Mouse (Mus musculus): ENCODE results near the gene Dmxl2. TPM values are rescaled to one million over a fixed set of nuclear protein-coding genes. Genes with fewer than 3 reads are reported as not detected.

The Dmxl2 gene
- total and polyA plus RNA-seq, 2 experiments from 2014 or later, result 39.7 to 129 TPM

DNA sequence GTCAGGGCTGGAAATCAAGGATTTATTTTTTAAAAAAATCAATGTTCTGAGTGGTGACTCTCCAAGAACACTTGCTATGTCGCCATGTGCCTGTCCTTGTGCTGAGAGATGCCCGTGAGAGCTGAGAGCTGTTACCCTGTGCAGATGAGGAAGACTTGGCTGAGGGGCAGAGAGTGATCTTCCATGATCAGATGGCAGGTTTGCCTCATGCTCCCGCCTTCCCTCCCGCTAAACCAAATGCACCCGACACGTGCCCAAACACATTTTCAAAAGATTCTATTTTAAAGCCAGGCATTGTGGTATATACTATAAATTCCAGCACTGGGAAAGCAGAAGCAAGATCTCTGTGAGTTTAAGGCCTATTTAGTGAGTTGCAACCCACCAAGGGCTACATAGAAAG is 29.4 kb upstream of the Dmxl2 start:
- Histone ChIP-seq H3K27me3 (ENCODE audit: insufficient read depth, low read length) (no peaks in the 10 kb centered on the region), H3K9me3 (ENCODE audit: low read length) (no peaks in the 10 kb centered on the region), H3K9ac (no peak overlapping the region), H3K36me3 (ENCODE audit: insufficient read depth) (no peaks in the 10 kb centered on the region), H3K27ac (ENCODE audit: low read depth, low read length) (0 out of 2 replicates have a peak overlapping the region, but pooled peaks have one; percentile 29), H3K4me2 (ENCODE audit: low read depth) (no peak overlapping the region), H3K4me1 (ENCODE audit: insufficient read depth) (no peaks in the 10 kb centered on the region), H3K4me3 (ENCODE audit: low read depth, low read length) (no peak overlapping the region)
- DNase-seq (no peak), ATAC-seq (0 out of 2 replicates have a peak, but pooled peaks have one; percentile 19)
- WGBS, result 81% methylated on average over 6 of the region's 6 CpGs
- no peak for TF ChIP-seq CTCF (IDR thresholded peaks at IDR 0.05; ENCODE audit: low read depth)

DNA sequence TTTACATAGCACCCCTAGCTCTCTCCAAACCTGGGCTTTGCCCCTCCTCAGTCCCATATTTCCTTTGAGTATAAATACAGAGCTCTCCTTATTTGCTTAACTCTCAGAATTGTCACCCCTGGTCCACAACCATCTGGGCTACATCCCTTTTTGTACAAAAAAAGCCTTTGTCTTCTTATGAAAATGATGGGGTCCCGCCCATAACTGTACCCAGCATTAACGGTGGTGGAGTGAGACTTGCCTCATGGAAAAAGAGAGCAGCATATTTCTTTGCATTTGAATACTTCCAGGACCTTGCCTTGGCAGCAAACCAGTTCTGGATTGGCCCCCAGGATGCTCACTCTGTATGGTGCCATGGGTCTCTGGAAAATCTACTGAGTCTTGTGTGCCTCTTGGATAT is 28.5 kb upstream of the Dmxl2 start:
- ATAC-seq (no peak), DNase-seq (no peak)
- Histone ChIP-seq H3K9me3 (ENCODE audit: low read length) (no peaks in the 10 kb centered on the region), H3K9ac (no peak overlapping the region), H3K4me3 (ENCODE audit: low read depth, low read length) (no peak overlapping the region), H3K4me1 (ENCODE audit: insufficient read depth) (no peaks in the 10 kb centered on the region), H3K36me3 (ENCODE audit: insufficient read depth) (no peaks in the 10 kb centered on the region), H3K4me2 (ENCODE audit: low read depth) (no peak overlapping the region), H3K27ac (ENCODE audit: low read depth, low read length) (no peak overlapping the region), H3K27me3 (ENCODE audit: insufficient read depth, low read length) (no peaks in the 10 kb centered on the region)
- TF ChIP-seq CTCF (IDR thresholded peaks at IDR 0.05; ENCODE audit: low read depth), result no peak
- 47% methylated on average over 2 of the region's 2 CpGs for WGBS

DNA sequence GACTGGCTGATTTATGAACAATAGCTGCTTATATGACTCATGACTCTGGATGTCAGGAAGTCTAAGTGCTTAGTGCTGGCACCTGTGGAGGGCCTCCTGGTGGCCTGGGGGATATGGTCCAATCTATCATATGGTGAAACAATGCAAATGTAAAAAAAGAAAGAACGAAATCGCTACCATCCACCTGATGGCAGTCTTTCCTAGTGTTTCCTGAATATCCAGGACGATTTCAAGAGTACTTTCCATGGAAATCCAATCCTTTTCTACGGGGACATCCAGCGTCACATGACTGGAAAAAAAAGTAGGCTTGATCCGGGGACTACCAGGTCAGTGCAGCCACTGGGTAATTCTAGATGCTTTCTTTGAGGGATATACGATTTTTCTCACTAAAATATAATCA is 26.3 kb upstream of the Dmxl2 start:
- ATAC-seq (no peak), DNase-seq (no peak)
- H3K4me2 ChIP-seq (ENCODE audit: low read depth), result no peak overlapping the region
- H3K27me3 ChIP-seq (ENCODE audit: insufficient read depth, low read length), result no peaks in the 10 kb centered on the region
- peak; percentile 52 for TF ChIP-seq CTCF (IDR thresholded peaks at IDR 0.05; ENCODE audit: low read depth)
- no peak overlapping the region for H3K9ac ChIP-seq
- H3K4me1 ChIP-seq (ENCODE audit: insufficient read depth), result no peaks in the 10 kb centered on the region
- H3K36me3 ChIP-seq (ENCODE audit: insufficient read depth), result no peaks in the 10 kb centered on the region
- H3K4me3 ChIP-seq (ENCODE audit: low read depth, low read length), result no peak overlapping the region
- H3K9me3 ChIP-seq (ENCODE audit: low read length), result no peaks in the 10 kb centered on the region
- no peak overlapping the region for H3K27ac ChIP-seq (ENCODE audit: low read depth, low read length)
- WGBS, result 72% methylated on average over 7 of the region's 7 CpGs

DNA sequence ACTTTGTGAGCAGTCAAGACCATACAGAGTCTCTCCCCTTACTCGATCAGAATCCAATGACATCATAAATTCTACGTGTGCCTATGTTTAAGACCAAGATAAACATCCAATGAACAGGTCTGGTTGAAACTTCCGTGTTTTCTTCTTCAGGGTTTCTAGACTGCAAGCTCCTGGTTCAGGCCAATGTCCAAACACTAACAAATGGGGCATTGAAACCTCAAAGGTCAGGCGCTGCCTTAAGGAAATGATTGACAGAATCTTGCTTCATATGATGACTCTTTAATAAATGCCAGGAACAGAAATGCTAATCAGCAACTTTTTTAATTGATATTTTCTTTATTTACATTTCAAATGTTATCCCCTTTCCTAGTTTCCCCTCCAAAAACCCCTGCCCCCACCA is 18.9 kb upstream of the Dmxl2 start:
- no peak overlapping the region for H3K27ac ChIP-seq (ENCODE audit: low read depth, low read length)
- ATAC-seq (no peak), DNase-seq (no peak)
- H3K27me3 ChIP-seq (ENCODE audit: insufficient read depth, low read length), result no peaks in the 10 kb centered on the region
- no peak overlapping the region for H3K4me2 ChIP-seq (ENCODE audit: low read depth)
- H3K36me3 ChIP-seq (ENCODE audit: insufficient read depth), result no peaks in the 10 kb centered on the region
- H3K9me3 ChIP-seq (ENCODE audit: low read length), result no peaks in the 10 kb centered on the region
- no peak for TF ChIP-seq CTCF (IDR thresholded peaks at IDR 0.05; ENCODE audit: low read depth)
- H3K4me3 ChIP-seq (ENCODE audit: low read depth, low read length), result no peak overlapping the region
- no peaks in the 10 kb centered on the region for H3K4me1 ChIP-seq (ENCODE audit: insufficient read depth)
- H3K9ac ChIP-seq, result no peak overlapping the region
- WGBS, result 82% methylated on average over 4 of the region's 4 CpGs

DNA sequence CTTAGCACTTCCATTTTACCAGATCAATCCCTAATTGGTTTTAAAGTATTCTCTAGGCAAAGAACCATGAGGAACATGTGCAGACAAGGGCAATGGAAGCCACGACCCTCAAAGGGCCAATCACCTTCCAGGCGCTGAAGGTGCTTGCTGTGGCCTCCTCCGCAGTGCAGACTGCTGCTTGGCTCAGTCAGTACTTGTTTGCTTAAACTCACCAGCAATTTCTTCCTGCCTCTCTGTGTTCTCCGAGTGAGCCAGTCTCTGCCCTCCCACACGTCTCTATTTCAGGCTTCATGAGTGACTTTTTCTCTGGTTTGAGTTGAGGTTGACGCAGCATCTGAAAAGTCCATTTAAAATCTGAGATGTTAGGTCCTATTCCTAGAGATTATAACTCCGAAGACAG is 17.5 kb upstream of the Dmxl2 start:
- no peaks in the 10 kb centered on the region for H3K4me1 ChIP-seq (ENCODE audit: insufficient read depth)
- 70% methylated on average over 7 of the region's 7 CpGs for WGBS
- no peak for TF ChIP-seq CTCF (IDR thresholded peaks at IDR 0.05; ENCODE audit: low read depth)
- no peaks in the 10 kb centered on the region for H3K36me3 ChIP-seq (ENCODE audit: insufficient read depth)
- H3K27ac ChIP-seq (ENCODE audit: low read depth, low read length), result no peak overlapping the region
- ATAC-seq (no peak), DNase-seq (no peak)
- H3K4me3 ChIP-seq (ENCODE audit: low read depth, low read length), result no peak overlapping the region
- no peaks in the 10 kb centered on the region for H3K27me3 ChIP-seq (ENCODE audit: insufficient read depth, low read length)
- H3K9me3 ChIP-seq (ENCODE audit: low read length), result no peaks in the 10 kb centered on the region
- no peak overlapping the region for H3K4me2 ChIP-seq (ENCODE audit: low read depth)
- no peak overlapping the region for H3K9ac ChIP-seq

DNA sequence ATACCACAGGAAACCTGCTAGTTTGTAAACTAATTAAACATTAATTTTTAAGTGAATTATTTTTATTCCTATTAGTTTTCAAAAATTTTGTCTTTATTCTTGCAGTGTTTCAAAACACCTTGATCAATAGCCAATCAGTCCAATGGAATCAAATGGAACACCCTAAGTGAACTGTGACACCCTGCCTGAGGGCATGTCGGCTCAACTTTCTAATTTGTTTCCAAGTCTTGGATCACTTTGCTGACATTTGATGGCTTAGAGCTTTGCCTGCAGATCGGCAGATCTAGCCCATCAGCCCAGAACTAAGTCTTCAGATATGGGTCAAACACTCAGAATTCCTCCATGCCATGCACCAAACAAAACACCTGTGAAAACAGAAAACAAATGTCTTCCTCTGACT is 14.6 kb upstream of the Dmxl2 start:
- Histone ChIP-seq H3K4me2 (ENCODE audit: low read depth) (no peak overlapping the region), H3K27me3 (ENCODE audit: insufficient read depth, low read length) (no peaks in the 10 kb centered on the region), H3K36me3 (ENCODE audit: insufficient read depth) (no peaks in the 10 kb centered on the region), H3K4me1 (ENCODE audit: insufficient read depth) (no peaks in the 10 kb centered on the region), H3K9ac (no peak overlapping the region), H3K4me3 (ENCODE audit: low read depth, low read length) (no peak overlapping the region), H3K27ac (ENCODE audit: low read depth, low read length) (no peak overlapping the region), H3K9me3 (ENCODE audit: low read length) (no peaks in the 10 kb centered on the region)
- DNase-seq (no peak), ATAC-seq (no peak)
- no peak for TF ChIP-seq CTCF (IDR thresholded peaks at IDR 0.05; ENCODE audit: low read depth)
- WGBS, result 83% methylated on average over 2 of the region's 2 CpGs

DNA sequence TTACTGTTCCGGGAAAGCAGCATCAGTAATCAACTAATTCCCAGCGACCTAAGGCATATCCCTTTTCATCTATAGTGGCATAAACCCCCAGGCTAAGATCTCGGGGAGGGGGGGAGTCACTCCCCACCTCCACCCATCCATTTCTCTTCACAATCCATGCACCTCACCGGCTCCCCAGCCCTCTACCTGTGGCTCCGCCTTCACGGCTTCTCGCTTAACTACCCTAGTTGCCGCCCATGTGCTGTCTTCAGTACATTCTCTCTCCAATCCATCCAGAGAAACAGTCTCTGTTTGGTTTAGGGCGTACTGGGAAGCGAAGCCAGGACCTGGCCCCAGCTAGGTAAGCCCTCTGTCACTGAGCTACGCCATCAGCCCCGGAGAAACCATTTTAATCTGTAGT is 1.4 kb upstream of the Dmxl2 start:
- H3K27me3 ChIP-seq (ENCODE audit: insufficient read depth, low read length), result no peaks in the 10 kb centered on the region
- DNase-seq, result no peak
- no peaks in the 10 kb centered on the region for H3K9me3 ChIP-seq (ENCODE audit: low read length)
- H3K4me1 ChIP-seq (ENCODE audit: insufficient read depth), result peaks cover 14% of the 10 kb centered on the region
- 0 out of 2 replicates have a peak overlapping the region, but pooled peaks have one; percentile 18 for H3K9ac ChIP-seq
- no peak overlapping the region for H3K27ac ChIP-seq (ENCODE audit: low read depth, low read length)
- peak overlapping the region; percentile 76 for H3K4me2 ChIP-seq (ENCODE audit: low read depth)
- H3K36me3 ChIP-seq (ENCODE audit: insufficient read depth), result no peaks in the 10 kb centered on the region
- WGBS, result 11% methylated on average over 12 of the region's 12 CpGs
- TF ChIP-seq CTCF (IDR thresholded peaks at IDR 0.05; ENCODE audit: low read depth), result no peak
- H3K4me3 ChIP-seq (ENCODE audit: low read depth, low read length), result peak overlapping the region; percentile 90
- no peak for ATAC-seq

DNA sequence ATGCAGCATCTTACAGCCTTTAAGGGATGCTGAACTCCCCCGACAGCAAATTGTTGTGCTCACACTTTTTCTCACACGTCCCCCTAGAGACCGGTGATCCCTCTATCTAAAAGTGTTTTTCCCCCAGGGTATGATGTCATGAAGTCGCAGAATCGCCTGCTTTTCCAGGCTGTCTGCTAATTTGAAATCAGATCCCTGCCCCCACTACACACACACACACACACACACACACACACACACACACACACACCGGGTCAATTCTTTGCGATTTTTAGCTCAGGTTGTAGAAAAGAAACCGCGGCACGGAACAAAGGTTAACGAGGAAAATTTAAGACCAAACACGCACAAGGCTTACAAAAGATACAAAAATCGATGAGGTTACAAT is 677 bp upstream of the Dmxl2 start:
- H3K9me3 ChIP-seq (ENCODE audit: low read length), result no peaks in the 10 kb centered on the region
- 2% methylated on average over 13 of the region's 13 CpGs for WGBS
- TF ChIP-seq CTCF (IDR thresholded peaks at IDR 0.05; ENCODE audit: low read depth), result no peak
- DNase-seq (no peak), ATAC-seq (peak; percentile 28; the same call in 1 of the 2 replicates)
- H3K4me2 ChIP-seq (ENCODE audit: low read depth), result peak overlapping the region; percentile 76
- peaks cover 14% of the 10 kb centered on the region for H3K4me1 ChIP-seq (ENCODE audit: insufficient read depth)
- peak overlapping the region; percentile 90 for H3K4me3 ChIP-seq (ENCODE audit: low read depth, low read length)
- peak overlapping the region; percentile 92 for H3K27ac ChIP-seq (ENCODE audit: low read depth, low read length)
- H3K9ac ChIP-seq, result peak overlapping the region; percentile 92
- no peaks in the 10 kb centered on the region for H3K27me3 ChIP-seq (ENCODE audit: insufficient read depth, low read length)
- no peaks in the 10 kb centered on the region for H3K36me3 ChIP-seq (ENCODE audit: insufficient read depth)

Measured in forebrain, postnatal 0 days (tissue).